Mouse (Mus musculus) C2C12 (cell line): ENCODE measurements around the gene Stac3.

Experiments
- CTCF ChIP-seq: IDR thresholded peaks from one replicate; pipeline ENCODE4 v1.5.1; 2011; ENCODE audit not compliant: control insufficient read depth, insufficient read depth, insufficient read length
- MAX ChIP-seq: IDR thresholded peaks from one replicate; pipeline ENCODE4 v1.6.1; 2011; ENCODE audit warnings: mild to moderate bottlenecking, control low read depth

DNA sequence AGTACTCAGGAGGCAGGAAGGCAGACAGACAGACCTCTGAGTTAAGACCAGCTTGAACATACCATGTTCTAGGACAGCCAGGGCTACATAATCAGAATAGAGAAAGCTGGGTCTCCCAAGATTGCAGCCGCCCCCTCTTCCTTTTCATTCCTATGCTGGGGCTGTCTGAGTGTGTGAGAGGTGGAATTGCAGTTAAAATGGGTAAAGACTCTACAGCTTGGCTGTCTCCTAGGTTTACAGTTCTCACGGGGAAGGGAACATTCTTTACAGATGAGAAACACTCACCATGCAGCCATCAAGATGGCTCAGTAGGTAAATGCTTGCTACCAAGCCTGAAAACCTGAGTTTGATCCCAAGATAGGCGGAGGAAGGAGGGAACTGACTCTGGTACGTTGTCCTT, 1.4 kb upstream of the Stac3 start:
- TF ChIP-seq CTCF = no peak
- TF ChIP-seq MAX = no peak
